Mouse (Mus musculus) neural tube, embryonic 12.5 days (tissue): ENCODE measurements at regions not wholly inside any gene's neighbourhood (a gene's known extent, or its start where the extent isn't known, plus 50 kb on each side); places are given as distances from the start of the nearest gene placed in this dataset.

ENCODE experiments used
- ATAC-seq: fragments of 200-750 bp; cut with Nextera tagmentation; 2 replicates; pipeline ENCODE4 v1.8.0; 2017; ENCODE audit warnings: low read depth, mild to moderate bottlenecking, moderate TSS enrichment, moderate library complexity; ENCODE audit not compliant: low FRiP score
- H3K27ac ChIP-seq: fragments of 300-500 bp; sonication (generic); 2 replicates; pipeline ENCODE4 v1.5.1; 2016
- H3K27me3 ChIP-seq: fragments of 300-500 bp; sonication (generic); replicated peaks from 2 replicates; pipeline ENCODE4 v1.6.1; 2016; ENCODE audit warnings: mild to moderate bottlenecking
- H3K36me3 ChIP-seq: fragments of 300-500 bp; sonication (generic); 2 replicates; pipeline ENCODE4 v1.6.1; 2016; ENCODE audit warnings: mild to moderate bottlenecking
- H3K4me1 ChIP-seq: fragments of 300-500 bp; sonication (generic); 2 replicates; pipeline ENCODE4 v1.6.1; 2016
- H3K4me2 ChIP-seq: fragments of 300-500 bp; sonication (generic); replicated peaks from 2 replicates; pipeline ENCODE4 v1.6.1; 2016; ENCODE audit warnings: mild to moderate bottlenecking
- H3K4me3 ChIP-seq: fragments of 300-500 bp; sonication (generic); 2 replicates; pipeline ENCODE4 v1.5.1; 2016
- H3K9ac ChIP-seq: fragments of 300-500 bp; sonication (generic); 2 replicates; pipeline ENCODE4 v1.6.1; 2016; ENCODE audit warnings: mild to moderate bottlenecking
- H3K9me3 ChIP-seq: fragments of 300-500 bp; sonication (generic); 2 replicates; pipeline ENCODE4 v1.6.1; 2016; ENCODE audit warnings: mild to moderate bottlenecking
- WGBS: fragments of 180-500 bp; shearing (Covaris S2); methylation state at CpG from one replicate; pipeline ENCODE4 v1.1.7; 2016; 5-methylcytosine and 5-hydroxymethylcytosine counted together

GRCm38 (mm10) chr6:52495301-52495700 is 144.9 kb downstream of the Hibadh start:
- H3K9me3 ChIP-seq, result no peaks in the 10 kb centered on the region
- no peak overlapping the region for H3K4me3 ChIP-seq
- 81% methylated on average over 3 of the region's 3 CpGs for WGBS
- no peak overlapping the region for H3K9ac ChIP-seq
- ATAC-seq, result no peak
- no peaks in the 10 kb centered on the region for H3K4me1 ChIP-seq
- no peak overlapping the region for H3K4me2 ChIP-seq
- no peaks in the 10 kb centered on the region for H3K36me3 ChIP-seq
- H3K27me3 ChIP-seq, result no peaks in the 10 kb centered on the region
- no peak overlapping the region for H3K27ac ChIP-seq

GRCm38 (mm10) chr6:52495855-52496254 is 144.3 kb downstream of the Hibadh start:
- no peak overlapping the region for H3K4me2 ChIP-seq
- H3K4me1 ChIP-seq, result no peaks in the 10 kb centered on the region
- H3K36me3 ChIP-seq, result no peaks in the 10 kb centered on the region
- H3K9ac ChIP-seq, result no peak overlapping the region
- no peak overlapping the region for H3K27ac ChIP-seq
- no peaks in the 10 kb centered on the region for H3K9me3 ChIP-seq
- H3K27me3 ChIP-seq, result no peaks in the 10 kb centered on the region
- WGBS, result 77% methylated on average over 5 of the region's 5 CpGs
- no peak for ATAC-seq
- H3K4me3 ChIP-seq, result no peak overlapping the region
